17 mouse cellular contexts compared by ENCODE assay signal in the genomic region with DNA sequence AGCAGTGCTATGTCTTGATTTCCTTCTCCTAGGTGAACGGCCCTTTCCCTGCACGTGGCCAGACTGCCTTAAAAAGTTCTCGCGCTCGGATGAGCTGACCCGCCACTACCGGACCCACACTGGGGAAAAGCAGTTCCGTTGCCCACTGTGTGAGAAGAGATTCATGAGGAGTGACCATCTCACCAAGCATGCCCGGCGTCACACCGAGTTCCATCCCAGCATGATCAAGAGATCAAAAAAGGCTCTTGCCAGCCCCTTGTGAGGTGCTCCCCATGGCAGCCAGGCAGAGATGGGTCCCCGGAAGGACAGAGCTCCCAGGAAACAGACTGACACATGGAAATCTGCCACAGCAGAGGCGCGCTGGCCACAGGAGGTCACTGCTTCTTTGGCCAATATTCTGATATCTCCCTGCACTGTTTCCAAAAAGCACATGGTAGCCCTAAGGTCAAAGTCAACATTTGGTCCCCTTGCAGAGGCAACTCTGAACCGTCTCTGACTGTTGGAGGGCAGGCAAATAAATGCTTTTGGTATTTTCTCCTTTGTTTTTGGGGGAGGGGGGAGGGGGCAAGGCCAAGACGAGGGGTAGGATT. TPM values are rescaled to one million over a fixed set of nuclear protein-coding genes. Genes with fewer than 3 reads are reported as not detected.
DNase-seq lines count a peak whose midpoint lies in the region; ATAC-seq and TF ChIP-seq lines count a peak whose summit lies in the region.
"Had no signal": no experiment of that assay in that cellular context is flagged by ENCODE, and none has a peak within 500 bp of the region (broad histone marks: within the 10 kb centered on the region; RNA-seq: fewer than 3 reads in every experiment).

No protein-coding gene starts in this region.

- TF ChIP-seq POLR2A in cerebellum, adult 2 months (IDR thresholded peaks at IDR 0.05; ENCODE audit: borderline replicate concordance, insufficient read depth, low read length) = no peak

- TF ChIP-seq CTCF in cerebellum, adult 2 months (IDR thresholded peaks at IDR 0.05; ENCODE audit: borderline replicate concordance, insufficient read depth, low read depth, low read length) = no peak
- TF ChIP-seq CTCF in layer of hippocampus, adult 2 months (conservative IDR thresholded peaks at IDR 0.05) = no peak

- H3K27me3 ChIP-seq in cerebellum, adult 2 months (ENCODE audit: control insufficient read depth, insufficient read depth, low read length) = no peaks in the 10 kb centered on the region
- H3K27me3 ChIP-seq: CH12.LX; embryonic facial prominence, embryonic 12.5 days; forebrain, embryonic 15.5 days; heart, embryonic 13.5 days; hindbrain, embryonic 13.5 days; Patski had no signal

- H3K4me1 ChIP-seq in cerebellum, adult 2 months (ENCODE audit: control insufficient read depth, insufficient read depth, low read length) = peaks cover 36% of the 10 kb centered on the region
- H3K4me1 ChIP-seq: forebrain, embryonic 15.5 days had no signal

- DNase-seq in cerebellum, adult 2 months = peak in 1 of 2 experiments; percentile 45
- peak; percentile 95 for DNase-seq in heart, adult 11 months
- no peak for DNase-seq in heart, postnatal 4 days
- DNase-seq in layer of hippocampus, adult 2 months (ENCODE audit: low spot score in 2 of 2) = no peak
- DNase-seq in layer of hippocampus, postnatal 14 days (ENCODE audit: low spot score in 2 of 2) = no peak
- DNase-seq: adrenal gland, postnatal 25 days; gastrocnemius, postnatal 14 days; kidney, adult 8-10 months had no signal

- no peak for ATAC-seq in cerebellum, adult (ENCODE audit: insufficient number of reproducible peaks, low FRiP score, low TSS enrichment)
- ATAC-seq: activated CD4-positive, CD25-positive, alpha-beta regulatory T cell, adult 4 months; forebrain, embryonic 15.5 days; hindbrain, postnatal 0 days; Patski had no signal

- peak overlapping the region; percentile 45; the same call in 1 of the 2 replicates for H3K27ac ChIP-seq in cerebellum, adult 2 months (ENCODE audit: insufficient read depth, low read length)
- H3K27ac ChIP-seq in layer of hippocampus, adult 2 months = peak overlapping the region; percentile 43; the same call in 1 of the 2 replicates
- H3K27ac ChIP-seq: embryonic facial prominence, embryonic 12.5 days; forebrain, embryonic 15.5 days; heart, embryonic 13.5 days; hindbrain, embryonic 13.5 days; hindbrain, postnatal 0 days had no signal

- no peak overlapping the region for H3K4me3 ChIP-seq in cerebellum, adult 2 months (replicated peaks; ENCODE audit: insufficient read depth, low read depth, low read length)
- no peak overlapping the region for H3K4me3 ChIP-seq in layer of hippocampus, adult 2 months
- H3K4me3 ChIP-seq: embryonic facial prominence, embryonic 12.5 days; forebrain, embryonic 15.5 days; heart, embryonic 13.5 days; hindbrain, embryonic 13.5 days had no signal

- WGBS in cerebellum, adult 2 months = 9% methylated on average over 16 of the region's 16 CpGs

RNA-seq across cellular contexts. Expression of a gene that starts 23.7 kb away (rescaled TPM):
- polyA plus RNA-seq in cerebellum, adult 2 months (2012; rRNA removed) = 93.5 and 97.3 TPM in 2 replicates
- 10 to 100 TPM; 26.9 to 27.3 TPM for total RNA-seq in heart, postnatal 4 days (2021)
- 100 to 1,000 TPM; 176 to 178 TPM for total RNA-seq in layer of hippocampus, adult 2 months (2021)
- 100 to 1,000 TPM; 185 to 203 TPM for total RNA-seq in layer of hippocampus, postnatal 14 days (2021)
- total RNA-seq: CH12.LX had no signal

Comparison
In these comparisons a context has a peak if more than half of its experiments do, and no peak if none do; other contexts are left out.
1. RNA of a gene that starts 23.7 kb away (total RNA-seq): 185 to 203 TPM in layer of hippocampus, postnatal 14 days and 176 to 178 TPM in layer of hippocampus, adult 2 months; 26.9 to 27.3 TPM in heart, postnatal 4 days; every median in the first group is over 4 times any median in the second.